Mouse (Mus musculus): ENCODE results near the gene Arsg.
"Not testable (repeated sequence)": the region's sequence is repeated elsewhere in the genome, so short reads cannot be mapped to it uniquely, and the experiment has no call there.

Gene Arsg

GRCm38 (mm10) chr11:109470921-109471861, 2.0 kb upstream of the Arsg start:
- peak; percentile 50 for DNase-seq

GRCm38 (mm10) chr11:109472171-109472691, 943 bp upstream of the Arsg start:
- DNase-seq, result peak; percentile 64

GRCm38 (mm10) chr11:109472821-109473170, 378 bp upstream of the Arsg start:
- no peak for DNase-seq

GRCm38 (mm10) chr11:109474086-109474742, 1.0 kb downstream of the Arsg start:
- no peak for DNase-seq

GRCm38 (mm10) chr11:109474836-109475235, 1.7 kb downstream of the Arsg start:
- no peak for DNase-seq

GRCm38 (mm10) chr11:109475717-109476116, 2.5 kb downstream of the Arsg start:
- DNase-seq, result no peak

- no peak for DNase-seq
Measured at GRCm38 (mm10) chr11:109476241-109476640, 3.1 kb downstream of the Arsg start.

GRCm38 (mm10) chr11:109476653-109477052, 3.5 kb downstream of the Arsg start:
- no peak for DNase-seq

GRCm38 (mm10) chr11:109477606-109478380, 4.6 kb downstream of the Arsg start:
- DNase-seq, result no peak

GRCm38 (mm10) chr11:109479575-109480285, 6.6 kb downstream of the Arsg start:
- no peak for DNase-seq

- no peak for DNase-seq
Measured at GRCm38 (mm10) chr11:109480440-109480839, 7.3 kb downstream of the Arsg start.

GRCm38 (mm10) chr11:109485398-109486045, 12.3 kb downstream of the Arsg start:
- DNase-seq, result no peak

- no peak for DNase-seq
Measured at GRCm38 (mm10) chr11:109487111-109487510, 13.9 kb downstream of the Arsg start.

- no peak for DNase-seq
Measured at GRCm38 (mm10) chr11:109487991-109488684, 15.0 kb downstream of the Arsg start.

- no peak for DNase-seq
Measured at GRCm38 (mm10) chr11:109489763-109490162, 16.6 kb downstream of the Arsg start.

- no peak for DNase-seq
Measured at GRCm38 (mm10) chr11:109491844-109492243, 18.7 kb downstream of the Arsg start.

- DNase-seq, result not testable (repeated sequence)
Measured at GRCm38 (mm10) chr11:109492847-109493464, 19.8 kb downstream of the Arsg start.

GRCm38 (mm10) chr11:109494890-109495770, 22.0 kb downstream of the Arsg start:
- DNase-seq, result no peak

- DNase-seq, result peak; percentile 75
Measured at GRCm38 (mm10) chr11:109495771-109496474, 22.7 kb downstream of the Arsg start.

Data from thymus, postnatal 14 days (tissue).